Mouse (Mus musculus): ENCODE measurements around the gene Tmem52.

Gene Tmem52

DNA sequence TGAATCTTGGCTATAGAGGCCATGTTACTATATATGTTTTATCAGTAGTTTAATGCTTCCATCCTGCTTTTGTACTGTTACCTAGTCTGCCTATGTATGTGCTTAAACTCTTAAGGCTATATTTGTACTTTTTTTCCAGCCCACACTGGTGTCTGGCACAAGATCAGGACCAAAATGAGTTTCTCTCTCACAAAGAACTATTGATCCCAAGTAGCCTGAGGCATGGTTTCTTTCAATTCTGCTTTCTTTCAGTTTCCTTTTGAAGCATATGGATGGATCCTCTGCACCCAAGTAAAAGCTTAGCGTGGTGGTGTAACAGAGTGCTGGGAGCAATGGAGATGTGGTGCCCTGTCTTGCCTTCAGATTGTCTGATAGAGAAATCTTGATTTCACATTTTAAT, 42.1 kb downstream of the Tmem52 start:
- DNase-seq (ENCODE audit: low read depth), result no peak

GRCm38 (mm10) chr4:155514810-155515209, 45.9 kb downstream of the Tmem52 start:
- DNase-seq (ENCODE audit: low read depth), result no peak

GRCm38 (mm10) chr4:155517948-155518517, 49.1 kb downstream of the Tmem52 start:
- DNase-seq (ENCODE audit: low read depth), result no peak
